Mouse (Mus musculus) lung, adult 2 months (tissue): ENCODE measurements around the gene Trim2.

Source experiments
- CTCF ChIP-seq: fragments of 200-500 bp; IDR thresholded peaks from 2 replicates; pipeline ENCODE4 v1.5.1; 2011; ENCODE audit warnings: mild to moderate bottlenecking, low read length, control low read depth; ENCODE audit not compliant: insufficient read depth
- POLR2A ChIP-seq: fragments of 200-500 bp; IDR thresholded peaks from 2 replicates; pipeline ENCODE4 v1.6.1; 2011; ENCODE audit warnings: low read depth, mild to moderate bottlenecking, control low read depth, low read length, borderline replicate concordance; ENCODE audit errors: extremely low read depth

DNA sequence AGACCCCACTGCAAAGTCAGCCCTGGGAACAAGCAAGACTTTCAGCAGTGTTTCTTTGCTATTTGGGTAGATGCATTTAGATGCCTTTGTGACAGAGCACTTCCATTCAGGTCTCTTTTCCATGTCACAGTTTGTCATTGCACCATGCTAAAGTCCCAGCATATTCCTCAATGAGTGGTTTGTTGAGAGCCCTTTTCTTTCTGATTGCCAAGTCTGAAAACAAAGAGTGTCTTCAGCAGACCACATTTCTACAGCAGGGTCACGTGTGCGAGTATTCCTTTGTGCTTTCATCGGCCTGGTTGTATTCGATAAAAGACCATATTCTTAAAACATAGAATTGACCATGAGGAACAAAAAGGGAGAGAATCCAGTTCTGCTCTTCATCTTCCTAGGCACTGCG is 14.4 kb downstream of the Trim2 start:
- TF ChIP-seq CTCF: no peak
- no peak for TF ChIP-seq POLR2A
